Mouse (Mus musculus) hindbrain, postnatal 0 days (tissue): ENCODE results near the gene Bphl. TPM values are rescaled to one million over a fixed set of nuclear protein-coding genes. Genes with fewer than 3 reads are reported as not detected.

Experiments used
- ATAC-seq: fragments of 200-750 bp; cut with Nextera tagmentation; 2 replicates; pipeline ENCODE4 v1.8.0; 2017; ENCODE audit warnings: mild to moderate bottlenecking, moderate TSS enrichment, moderate library complexity
- DNase-seq: peaks from one replicate; pipeline ENCODE4 v3.0.0-alpha.2; 2015; ENCODE audit warnings: low spot score
- H3K27ac ChIP-seq: fragments of 300-500 bp; sonication (generic); 2 replicates; pipeline ENCODE4 v1.5.1; 2014; ENCODE audit warnings: mild to moderate bottlenecking
- H3K27me3 ChIP-seq: fragments of 300-500 bp; sonication (generic); 2 replicates; pipeline ENCODE4 v1.6.1; 2014; ENCODE audit warnings: low read length, mixed read lengths; ENCODE audit not compliant: insufficient read depth
- H3K36me3 ChIP-seq: fragments of 300-500 bp; sonication (generic); 2 replicates; pipeline ENCODE4 v1.6.1; 2014; ENCODE audit warnings: low read length, mixed read lengths; ENCODE audit not compliant: insufficient read depth
- H3K4me1 ChIP-seq: fragments of 300-500 bp; sonication (generic); 2 replicates; pipeline ENCODE4 v1.6.1; 2014; ENCODE audit warnings: antibody characterized with exemption, low read length, mixed read lengths; ENCODE audit not compliant: insufficient read depth
- H3K4me2 ChIP-seq: fragments of 300-500 bp; sonication (generic); 2 replicates; pipeline ENCODE4 v1.6.1; 2014; ENCODE audit warnings: low read depth, mild to moderate bottlenecking, low read length, moderate library complexity, mixed read lengths
- H3K4me3 ChIP-seq: fragments of 300-500 bp; sonication (generic); 2 replicates; pipeline ENCODE4 v1.5.1; 2014; ENCODE audit warnings: low read length
- H3K9ac ChIP-seq: fragments of 300-500 bp; sonication (generic); replicated peaks from 2 replicates; pipeline ENCODE4 v1.6.1; 2014; ENCODE audit warnings: mild to moderate bottlenecking, low read length, moderate library complexity, mixed read lengths
- H3K9me3 ChIP-seq: fragments of 300-500 bp; sonication (generic); 2 replicates; pipeline ENCODE4 v1.6.1; 2016; ENCODE audit warnings: low read length, mixed read lengths
- CTCF ChIP-seq: IDR thresholded peaks from 2 replicates; pipeline ENCODE4 v1.5.1; 2016; ENCODE audit warnings: antibody characterized with exemption, control low read depth, low read depth
- WGBS: fragments of 180-500 bp; shearing (Covaris S2); extraction: QIAGEN DNeasy Blood & Tissue Kit; methylation state at CpG from one replicate; pipeline ENCODE4 v1.1.7; 2014; 5-methylcytosine and 5-hydroxymethylcytosine counted together
- polyA plus RNA-seq: library from polyadenylated mRNA; unstranded; fragments of >200 nt; fragmentation: Nextera tagmentation; extraction: Ambion mirVana; gene quantifications from 2 replicates; pipeline ENCODE4 v1.2.1, GENCODE M21; 2015
- total RNA-seq: library from RNA; depleted of rRNA; stranded (reverse); fragments of >200 nt; gene quantifications from 2 replicates; pipeline ENCODE4 v1.2.3, GENCODE M21; 2014; rRNA removed

Bphl gene
- total and polyA plus RNA-seq, 2 experiments from 2014 or later, result 50.4 to 60.7 TPM

GRCm38 (mm10) chr13:34116508-34116907 lies 79.1 kb downstream of the Bphl start:
- ATAC-seq, result no peak
- H3K36me3 ChIP-seq, result no peaks in the 10 kb centered on the region
- H3K9ac ChIP-seq, result no peak overlapping the region
- no peak for DNase-seq
- no peak overlapping the region for H3K27ac ChIP-seq
- H3K4me3 ChIP-seq, result no peak overlapping the region
- TF ChIP-seq CTCF, result no peak
- H3K9me3 ChIP-seq, result no peaks in the 10 kb centered on the region
- no peaks in the 10 kb centered on the region for H3K27me3 ChIP-seq
- no peaks in the 10 kb centered on the region for H3K4me1 ChIP-seq
- no peak overlapping the region for H3K4me2 ChIP-seq
- WGBS, result 86% methylated on average over 6 of the region's 6 CpGs

- Histone ChIP-seq H3K9me3 (no peaks in the 10 kb centered on the region), H3K27me3 (no peaks in the 10 kb centered on the region), H3K4me1 (no peaks in the 10 kb centered on the region; the same call in 1 of the 2 replicates), H3K36me3 (no peaks in the 10 kb centered on the region; the same call in 1 of the 2 replicates), H3K27ac (no peak overlapping the region), H3K4me3 (no peak overlapping the region), H3K9ac (no peak overlapping the region), H3K4me2 (no peak overlapping the region)
- ATAC-seq, result no peak
- DNase-seq, result no peak
- 84% methylated on average over 4 of the region's 4 CpGs for WGBS
- TF ChIP-seq CTCF, result no peak
These were observed 81.4 kb downstream of the Bphl start for GRCm38 (mm10) chr13:34118816-34119215.

- H3K9me3 ChIP-seq, result no peaks in the 10 kb centered on the region
- peaks cover 5% of the 10 kb centered on the region; the same call in 1 of the 2 replicates for H3K4me1 ChIP-seq
- no peaks in the 10 kb centered on the region for H3K27me3 ChIP-seq
- peaks cover under 1% of the 10 kb centered on the region; the same call in 1 of the 2 replicates for H3K36me3 ChIP-seq
- DNase-seq (no peak), ATAC-seq (no peak)
- no peak for TF ChIP-seq CTCF
- H3K27ac ChIP-seq, result no peak overlapping the region
- 75% methylated on average over 4 of the region's 4 CpGs for WGBS
- H3K4me3 ChIP-seq, result no peak overlapping the region
- H3K4me2 ChIP-seq, result no peak overlapping the region
- no peak overlapping the region for H3K9ac ChIP-seq
These were observed 82.0 kb downstream of the Bphl start for GRCm38 (mm10) chr13:34119406-34119805.

GRCm38 (mm10) chr13:34120536-34120935 lies 83.1 kb downstream of the Bphl start:
- no peak for ATAC-seq
- Histone ChIP-seq H3K4me1 (peaks cover 13% of the 10 kb centered on the region; the same call in 1 of the 2 replicates), H3K36me3 (peaks cover 4% of the 10 kb centered on the region; the same call in 1 of the 2 replicates), H3K9ac (no peak overlapping the region), H3K4me3 (no peak overlapping the region), H3K27me3 (no peaks in the 10 kb centered on the region), H3K4me2 (no peak overlapping the region), H3K9me3 (no peaks in the 10 kb centered on the region), H3K27ac (no peak overlapping the region)
- TF ChIP-seq CTCF, result no peak
- 100% methylated on average over 2 of the region's 2 CpGs for WGBS
- DNase-seq, result no peak

Other genes with a start within 250 kb of the Bphl start
- gene Serpinb6e, start 194.2 kb upstream of the Bphl start, total RNA-seq, result not detected in 2 replicates
- gene Serpinb6e, start 194.2 kb upstream of the Bphl start, polyA plus RNA-seq, result not detected in 2 replicates
- gene Serpinb6c, start 131.9 kb upstream of the Bphl start, total RNA-seq, result not detected in 2 replicates
- gene Serpinb6c, start 131.9 kb upstream of the Bphl start, polyA plus RNA-seq, result 0.19 and 0.29 TPM in 2 replicates
- 3.5 and 4.0 TPM in 2 replicates for gene Nqo2, start 72.9 kb upstream of the Bphl start, total RNA-seq
- 9.5 and 10.0 TPM in 2 replicates for gene Nqo2, start 72.9 kb upstream of the Bphl start, polyA plus RNA-seq
- gene Ripk1, start 35.2 kb upstream of the Bphl start, total RNA-seq, result 6.4 and 7.8 TPM in 2 replicates
- gene Ripk1, start 35.2 kb upstream of the Bphl start, polyA plus RNA-seq, result 4.5 and 4.8 TPM in 2 replicates
- 45.1 and 60.8 TPM in 2 replicates for gene Serpinb6a, start 34.8 kb upstream of the Bphl start, total RNA-seq
- 50.7 and 52.1 TPM in 2 replicates for gene Serpinb6a, start 34.8 kb upstream of the Bphl start, polyA plus RNA-seq
- gene Tubb2a, start 40.4 kb downstream of the Bphl start, total RNA-seq, result 6,578 and 6,630 TPM in 2 replicates
- gene Tubb2a, start 40.4 kb downstream of the Bphl start, polyA plus RNA-seq, result 3,263 and 3,562 TPM in 2 replicates
- 4,422 and 4,857 TPM in 2 replicates for gene Tubb2b, start 92.9 kb downstream of the Bphl start, total RNA-seq
- gene Tubb2b, start 92.9 kb downstream of the Bphl start, polyA plus RNA-seq, result 709 and 787 TPM in 2 replicates
- 41.6 and 75.9 TPM in 2 replicates for gene Psmg4, start 125.4 kb downstream of the Bphl start, total RNA-seq
- gene Psmg4, start 125.4 kb downstream of the Bphl start, polyA plus RNA-seq, result 88.5 and 92.0 TPM in 2 replicates